Mouse (Mus musculus): ENCODE measurements around the gene Mef2d. TPM values are rescaled to one million over a fixed set of nuclear protein-coding genes. Genes with fewer than 3 reads are reported as not detected.

The Mef2d gene
- total RNA-seq, 1 experiment: 10.4 TPM

DNA sequence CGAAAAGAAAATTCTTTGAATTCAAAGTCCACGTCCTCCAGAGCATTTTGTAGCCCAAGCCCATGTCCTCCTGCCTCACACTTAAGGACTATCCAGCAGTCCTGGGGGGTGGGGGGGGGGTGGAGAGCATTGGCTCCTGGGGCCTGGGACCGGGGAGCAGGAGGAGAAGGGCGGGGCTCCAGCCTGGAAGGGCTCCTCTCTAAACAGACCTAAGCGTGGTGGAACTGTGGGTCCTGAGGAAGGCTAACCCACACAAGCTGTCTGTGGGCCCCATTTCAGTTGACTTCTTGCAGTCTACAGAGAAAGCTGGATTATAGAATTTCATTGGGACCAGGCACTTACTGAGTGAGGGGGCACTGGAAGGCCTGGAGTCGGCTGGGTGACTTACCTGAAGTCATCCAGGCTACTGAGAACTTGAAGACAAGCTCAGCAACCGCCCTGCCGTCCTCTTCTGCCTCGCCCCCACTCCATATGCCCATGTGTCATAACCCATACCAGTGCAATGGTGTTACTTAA lies 56.4 kb downstream of the Mef2d start:
- TF ChIP-seq CHD2 (IDR thresholded peaks at IDR 0.05; ENCODE audit: low read depth, low read length) (no peak), HCFC1 (IDR thresholded peaks at IDR 0.05; ENCODE audit: borderline replicate concordance, insufficient read depth, low read length) (no peak), MAFK (IDR thresholded peaks at IDR 0.05; ENCODE audit: insufficient read depth, low read depth, low read length) (no peak), ZNF384 (IDR thresholded peaks at IDR 0.05; ENCODE audit: low read depth, low read length) (no peak), ZC3H11A (IDR thresholded peaks at IDR 0.05; ENCODE audit: borderline replicate concordance, low read depth, low read length) (no peak)
- H3K9ac ChIP-seq (ENCODE audit: insufficient read depth, low read depth, low read length, poor library complexity, severe bottlenecking): no peak overlapping the region
- H3K4me1 ChIP-seq (ENCODE audit: control insufficient read depth in 2 of 2, insufficient read depth in 2 of 2, low read length in 2 of 2, poor library complexity in 1 of 2): 0 out of 4 replicates have a peak, but pooled peaks cover 0 to 2% of the 10 kb centered on the region in 2 experiments
- no peaks in the 10 kb centered on the region for H3K36me3 ChIP-seq (ENCODE audit: control insufficient read depth, insufficient read depth, low read length, poor library complexity, severe bottlenecking)
- no peak overlapping the region for H3K27ac ChIP-seq (ENCODE audit: insufficient read depth, low read depth, low read length, poor library complexity, severe bottlenecking)
- no peak for DNase-seq (ENCODE audit: low read depth, low spot score)
- no peaks in the 10 kb centered on the region for H3K9me3 ChIP-seq (ENCODE audit: control insufficient read depth, insufficient read depth, low read depth, low read length)
- in situ Hi-C loops (cut with MboI; ENCODE audit: low sequenced_read_pairs in 2 of 2, unreplicated experiment in 2 of 2): loop anchor here in 1 of 2 experiments (10.0 kb wide), 1 partner anchor 46 kb away; no protein-coding TSS in a partner anchor
- no peak overlapping the region for H3K4me3 ChIP-seq (ENCODE audit: insufficient read depth in 1 of 2, low read depth in 1 of 2, low read length in 2 of 2, poor library complexity in 1 of 2, severe bottlenecking in 1 of 2)

DNA sequence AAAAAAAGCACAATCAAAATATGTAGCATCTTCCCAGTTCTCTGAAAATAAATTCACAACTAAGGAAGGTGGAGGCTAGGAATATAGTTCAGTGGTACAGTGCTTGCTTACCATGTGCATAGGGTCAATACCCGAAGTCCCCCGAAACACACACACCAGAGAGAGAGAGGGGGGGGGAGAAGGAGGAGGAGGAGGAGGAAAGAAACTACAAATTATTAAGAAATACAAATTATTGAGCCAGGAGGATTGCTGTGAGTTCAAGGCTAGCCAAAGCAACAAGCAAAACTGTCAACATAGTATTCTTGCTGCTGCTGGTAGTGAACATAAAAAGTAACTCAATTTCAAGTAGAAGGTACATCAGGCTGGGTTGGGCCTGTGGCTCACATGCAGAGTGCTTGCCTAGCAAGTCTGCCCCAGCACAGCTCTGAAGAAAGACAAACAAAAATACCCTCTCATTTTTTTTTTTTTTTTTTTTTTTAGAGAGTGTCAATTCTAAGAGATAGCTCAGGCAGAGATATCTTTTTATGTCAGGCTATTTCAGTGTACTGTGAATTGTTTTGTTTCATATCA lies 57.5 kb downstream of the Mef2d start:
- Histone ChIP-seq H3K4me1 (ENCODE audit: control insufficient read depth in 2 of 2, insufficient read depth in 2 of 2, low read length in 2 of 2, poor library complexity in 1 of 2) (0 out of 4 replicates have a peak, but pooled peaks cover 0 to 2% of the 10 kb centered on the region in 2 experiments), H3K4me3 (ENCODE audit: insufficient read depth in 1 of 2, low read depth in 1 of 2, low read length in 2 of 2, poor library complexity in 1 of 2, severe bottlenecking in 1 of 2) (no peak overlapping the region)
- in situ Hi-C loops (cut with MboI; ENCODE audit: low sequenced_read_pairs in 2 of 2, unreplicated experiment in 2 of 2): loop anchor here in 1 of 2 experiments (10.0 kb wide), 1 partner anchor 45 kb away; no protein-coding TSS in a partner anchor

GRCm38 (mm10) chr3:88200161-88200971 lies 58.2 kb downstream of the Mef2d start:
- Histone ChIP-seq H3K9ac (ENCODE audit: insufficient read depth, low read depth, low read length, poor library complexity, severe bottlenecking) (peak overlapping the region; percentile 59), H3K27ac (ENCODE audit: insufficient read depth, low read depth, low read length, poor library complexity, severe bottlenecking) (no peak overlapping the region), H3K4me3 (ENCODE audit: insufficient read depth in 1 of 2, low read depth in 1 of 2, low read length in 2 of 2, poor library complexity in 1 of 2, severe bottlenecking in 1 of 2) (peak overlapping the region; percentile 49 to 56), H3K9me3 (ENCODE audit: control insufficient read depth, insufficient read depth, low read depth, low read length) (no peaks in the 10 kb centered on the region), H3K36me3 (ENCODE audit: control insufficient read depth, insufficient read depth, low read length, poor library complexity, severe bottlenecking) (no peaks in the 10 kb centered on the region), H3K4me1 (ENCODE audit: control insufficient read depth in 2 of 2, insufficient read depth in 2 of 2, low read length in 2 of 2, poor library complexity in 1 of 2) (0 out of 4 replicates have a peak, but pooled peaks cover 0 to 2% of the 10 kb centered on the region in 2 experiments)
- no peak for DNase-seq (ENCODE audit: low read depth, low spot score)
- in situ Hi-C loops (cut with MboI; ENCODE audit: low sequenced_read_pairs in 2 of 2, unreplicated experiment in 2 of 2): no loop called here
- no peak for TF ChIP-seq ZNF384 (IDR thresholded peaks at IDR 0.05; ENCODE audit: low read depth, low read length)
- no peak for TF ChIP-seq CHD2 (IDR thresholded peaks at IDR 0.05; ENCODE audit: low read depth, low read length)
- TF ChIP-seq MAFK (IDR thresholded peaks at IDR 0.05; ENCODE audit: insufficient read depth, low read depth, low read length): no peak
- TF ChIP-seq ZC3H11A (IDR thresholded peaks at IDR 0.05; ENCODE audit: borderline replicate concordance, low read depth, low read length): no peak
- no peak for TF ChIP-seq HCFC1 (IDR thresholded peaks at IDR 0.05; ENCODE audit: borderline replicate concordance, insufficient read depth, low read length)

More for the DNA sequence above, 57.5 kb downstream of the Mef2d start:
- DNase-seq (ENCODE audit: low read depth, low spot score): no peak
- Histone ChIP-seq H3K27ac (ENCODE audit: insufficient read depth, low read depth, low read length, poor library complexity, severe bottlenecking) (no peak overlapping the region), H3K9ac (ENCODE audit: insufficient read depth, low read depth, low read length, poor library complexity, severe bottlenecking) (no peak overlapping the region), H3K9me3 (ENCODE audit: control insufficient read depth, insufficient read depth, low read depth, low read length) (no peaks in the 10 kb centered on the region), H3K36me3 (ENCODE audit: control insufficient read depth, insufficient read depth, low read length, poor library complexity, severe bottlenecking) (no peaks in the 10 kb centered on the region)
- TF ChIP-seq ZNF384 (IDR thresholded peaks at IDR 0.05; ENCODE audit: low read depth, low read length) (0 out of 2 replicates have a peak, but pooled peaks have one; percentile 24), CHD2 (IDR thresholded peaks at IDR 0.05; ENCODE audit: low read depth, low read length) (no peak)

DNA sequence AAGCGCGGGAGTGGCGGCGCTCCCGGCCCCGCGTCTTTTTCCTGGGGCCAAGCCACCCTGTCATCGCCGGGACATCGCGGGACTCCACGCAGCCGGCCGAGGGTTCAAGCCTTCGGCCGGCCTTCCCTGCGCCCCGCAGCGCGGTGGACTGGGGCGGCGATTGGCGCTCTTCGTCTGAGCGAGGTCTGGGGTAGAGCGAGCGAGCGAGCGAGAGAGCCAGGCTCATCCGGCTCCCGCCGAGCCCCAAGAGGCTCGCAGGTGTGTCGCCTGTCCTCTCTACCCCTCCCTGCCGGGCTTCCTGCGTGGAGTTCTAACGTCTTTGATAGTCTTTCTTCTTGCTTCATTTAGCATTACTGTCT lies 58.8 kb downstream of the Mef2d start:
- 0 out of 4 replicates have a peak, but pooled peaks cover 0 to 2% of the 10 kb centered on the region in 2 experiments for H3K4me1 ChIP-seq (ENCODE audit: control insufficient read depth in 2 of 2, insufficient read depth in 2 of 2, low read length in 2 of 2, poor library complexity in 1 of 2)

More for the DNA sequence above, 58.8 kb downstream of the Mef2d start:
- Histone ChIP-seq H3K27ac (ENCODE audit: insufficient read depth, low read depth, low read length, poor library complexity, severe bottlenecking) (no peak overlapping the region), H3K9me3 (ENCODE audit: control insufficient read depth, insufficient read depth, low read depth, low read length) (no peaks in the 10 kb centered on the region), H3K36me3 (ENCODE audit: control insufficient read depth, insufficient read depth, low read length, poor library complexity, severe bottlenecking) (no peaks in the 10 kb centered on the region), H3K9ac (ENCODE audit: insufficient read depth, low read depth, low read length, poor library complexity, severe bottlenecking) (peak overlapping the region; percentile 59), H3K4me3 (ENCODE audit: insufficient read depth in 1 of 2, low read depth in 1 of 2, low read length in 2 of 2, poor library complexity in 1 of 2, severe bottlenecking in 1 of 2) (peak overlapping the region; percentile 49 to 56)
- DNase-seq (ENCODE audit: low read depth, low spot score): no peak
- TF ChIP-seq MAFK (IDR thresholded peaks at IDR 0.05; ENCODE audit: insufficient read depth, low read depth, low read length): no peak
- no peak for TF ChIP-seq CHD2 (IDR thresholded peaks at IDR 0.05; ENCODE audit: low read depth, low read length)
- TF ChIP-seq ZNF384 (IDR thresholded peaks at IDR 0.05; ENCODE audit: low read depth, low read length): no peak
- no peak for TF ChIP-seq ZC3H11A (IDR thresholded peaks at IDR 0.05; ENCODE audit: borderline replicate concordance, low read depth, low read length)
- no peak for TF ChIP-seq HCFC1 (IDR thresholded peaks at IDR 0.05; ENCODE audit: borderline replicate concordance, insufficient read depth, low read length)
- in situ Hi-C loops (cut with MboI; ENCODE audit: low sequenced_read_pairs in 2 of 2, unreplicated experiment in 2 of 2): no loop called here
